Mouse (Mus musculus) thymus, adult 2 months (tissue): ENCODE measurements at regions not wholly inside any gene's neighbourhood (a gene's known extent, or its start where the extent isn't known, plus 50 kb on each side); places are given as distances from the start of the nearest gene placed in this dataset.

ENCODE experiments used
- DNase-seq: peaks from one replicate; pipeline ENCODE4 v3.0.0; 2021
- H3K27ac ChIP-seq: fragments of 200-500 bp; 2 replicates; pipeline ENCODE4 v1.5.1; 2012; ENCODE audit warnings: low read length, control low read depth; ENCODE audit not compliant: control insufficient read depth, insufficient read depth
- H3K27me3 ChIP-seq: fragments of 200-500 bp; 2 replicates; pipeline ENCODE4 v1.6.1; 2012; ENCODE audit warnings: mild to moderate bottlenecking, low read length, moderate library complexity, mixed read lengths; ENCODE audit not compliant: control insufficient read depth, insufficient read depth
- H3K36me3 ChIP-seq: fragments of 200-500 bp; 2 replicates; pipeline ENCODE4 v1.6.1; 2012; ENCODE audit warnings: mild to moderate bottlenecking, low read length, moderate library complexity; ENCODE audit not compliant: control insufficient read depth, insufficient read depth
- H3K4me1 ChIP-seq: fragments of 200-500 bp; replicated peaks from 2 replicates; pipeline ENCODE4 v1.6.1; 2012; ENCODE audit warnings: low read length; ENCODE audit not compliant: control insufficient read depth, insufficient read depth
- H3K4me3 ChIP-seq: fragments of 200-500 bp; 2 replicates; pipeline ENCODE4 v1.5.1; 2012; ENCODE audit warnings: mild to moderate bottlenecking, low read length, control low read depth, moderate library complexity; ENCODE audit not compliant: control insufficient read depth, insufficient read depth
- CTCF ChIP-seq: fragments of 200-500 bp; IDR thresholded peaks from 2 replicates; pipeline ENCODE4 v1.5.1; 2012; ENCODE audit warnings: mild to moderate bottlenecking, control low read depth, low read length, moderate library complexity, borderline replicate concordance; ENCODE audit not compliant: control insufficient read depth, poor library complexity, insufficient read depth; ENCODE audit errors: extremely low read depth
- POLR2A ChIP-seq: fragments of 200-500 bp; IDR thresholded peaks from 2 replicates; pipeline ENCODE4 v1.6.1; 2012; ENCODE audit warnings: mild to moderate bottlenecking, low read length, control low read depth, moderate library complexity; ENCODE audit not compliant: control insufficient read depth, poor library complexity, insufficient read depth; ENCODE audit errors: extremely low read depth
- WGBS: fragments of 180-500 bp; shearing (Covaris S2); methylation state at CpG from one replicate; pipeline ENCODE4 v1.1.7; 2018; 5-methylcytosine and 5-hydroxymethylcytosine counted together

GRCm38 (mm10) chr9:85400600-85401313, 73.6 kb upstream of the Tent5a start:
- H3K27me3 ChIP-seq: no peaks in the 10 kb centered on the region
- no peaks in the 10 kb centered on the region for H3K4me1 ChIP-seq
- H3K27ac ChIP-seq: no peak overlapping the region
- TF ChIP-seq POLR2A (no peak), CTCF (no peak)
- 85% methylated on average over 12 of the region's 12 CpGs for WGBS
- no peaks in the 10 kb centered on the region for H3K36me3 ChIP-seq
- no peak overlapping the region for H3K4me3 ChIP-seq
- no peak for DNase-seq

GRCm38 (mm10) chr9:85394975-85395374, 67.8 kb upstream of the Tent5a start:
- DNase-seq: no peak
- Histone ChIP-seq H3K27me3 (no peaks in the 10 kb centered on the region), H3K27ac (no peak overlapping the region), H3K4me1 (no peaks in the 10 kb centered on the region), H3K36me3 (no peaks in the 10 kb centered on the region), H3K4me3 (no peak overlapping the region)
- 65% methylated on average over 6 of the region's 6 CpGs for WGBS
- TF ChIP-seq CTCF (no peak), POLR2A (no peak)

GRCm38 (mm10) chr9:85391283-85391682, 64.1 kb upstream of the Tent5a start:
- no peaks in the 10 kb centered on the region for H3K4me1 ChIP-seq
- no peak for DNase-seq
- H3K4me3 ChIP-seq: no peak overlapping the region
- H3K27ac ChIP-seq: no peak overlapping the region
- TF ChIP-seq POLR2A: no peak
- no peak for TF ChIP-seq CTCF
- H3K36me3 ChIP-seq: no peaks in the 10 kb centered on the region
- H3K27me3 ChIP-seq: no peaks in the 10 kb centered on the region
- 66% methylated on average over 2 of the region's 2 CpGs for WGBS

- TF ChIP-seq CTCF (no peak), POLR2A (no peak)
- no peaks in the 10 kb centered on the region for H3K4me1 ChIP-seq
- H3K36me3 ChIP-seq: no peaks in the 10 kb centered on the region
- no peak overlapping the region for H3K4me3 ChIP-seq
- no peaks in the 10 kb centered on the region for H3K27me3 ChIP-seq
- WGBS: 52% methylated on average over 7 of the region's 7 CpGs
- no peak for DNase-seq
- no peak overlapping the region for H3K27ac ChIP-seq
Observed at GRCm38 (mm10) chr9:85388775-85389393, 61.7 kb upstream of the Tent5a start.

GRCm38 (mm10) chr9:85382413-85382812, 55.3 kb upstream of the Tent5a start:
- Histone ChIP-seq H3K36me3 (no peaks in the 10 kb centered on the region), H3K4me3 (no peak overlapping the region), H3K27ac (no peak overlapping the region), H3K4me1 (no peaks in the 10 kb centered on the region), H3K27me3 (no peaks in the 10 kb centered on the region)
- TF ChIP-seq CTCF: no peak
- no peak for TF ChIP-seq POLR2A
- WGBS: 97% methylated on average over 2 of the region's 2 CpGs
- no peak for DNase-seq

- no peak overlapping the region for H3K27ac ChIP-seq
- no peaks in the 10 kb centered on the region for H3K4me1 ChIP-seq
- no peak for TF ChIP-seq CTCF
- no peak for TF ChIP-seq POLR2A
- H3K4me3 ChIP-seq: no peak overlapping the region
- 94% methylated on average over 5 of the region's 5 CpGs for WGBS
- no peaks in the 10 kb centered on the region for H3K36me3 ChIP-seq
- DNase-seq: no peak
- no peaks in the 10 kb centered on the region for H3K27me3 ChIP-seq
Observed at GRCm38 (mm10) chr9:85380756-85381155, 53.6 kb upstream of the Tent5a start.
